Mouse (Mus musculus) lung, postnatal 0 days (tissue): Measurements from ENCODE around the gene Cd164. TPM values are rescaled to one million over a fixed set of nuclear protein-coding genes. Genes with fewer than 3 reads are reported as not detected.
A peak's percentile ranks its signal among the peaks of the same experiment; 100 is the strongest.

Experiments used
- ATAC-seq: fragments of 200-750 bp; cut with Nextera tagmentation; 2 replicates; pipeline ENCODE4 v1.8.0; 2017; ENCODE audit warnings: moderate library complexity
- DNase-seq: peaks from one replicate; pipeline ENCODE4 v3.0.0-alpha.2; 2016; ENCODE audit warnings: low spot score
- H3K27ac ChIP-seq: fragments of 300-500 bp; sonication (generic); 2 replicates; pipeline ENCODE4 v1.5.1; 2014; ENCODE audit warnings: antibody characterized with exemption, mild to moderate bottlenecking, low read length, mixed read lengths
- H3K27me3 ChIP-seq: fragments of 300-500 bp; sonication (generic); replicated peaks from 2 replicates; pipeline ENCODE4 v1.6.1; 2014; ENCODE audit warnings: low read length, mixed read lengths; ENCODE audit not compliant: insufficient read depth
- H3K36me3 ChIP-seq: fragments of 300-500 bp; sonication (generic); 2 replicates; pipeline ENCODE4 v1.6.1; 2014; ENCODE audit warnings: low read length, mixed read lengths; ENCODE audit not compliant: insufficient read depth
- H3K4me1 ChIP-seq: fragments of 300-500 bp; sonication (generic); 2 replicates; pipeline ENCODE4 v1.6.1; 2014; ENCODE audit warnings: antibody characterized with exemption, low read depth, low read length, mixed read lengths; ENCODE audit not compliant: insufficient read depth
- H3K4me2 ChIP-seq: fragments of 300-500 bp; sonication (generic); replicated peaks from 2 replicates; pipeline ENCODE4 v1.6.1; 2014; ENCODE audit warnings: low read depth, mild to moderate bottlenecking, low read length, moderate library complexity, mixed read lengths
- H3K4me3 ChIP-seq: fragments of 300-500 bp; sonication (generic); 2 replicates; pipeline ENCODE4 v1.5.1; 2014; ENCODE audit warnings: low read depth, low read length
- H3K9ac ChIP-seq: fragments of 300-500 bp; sonication (generic); replicated peaks from 2 replicates; pipeline ENCODE4 v1.6.1; 2014; ENCODE audit warnings: low read depth, mild to moderate bottlenecking
- H3K9me3 ChIP-seq: fragments of 300-500 bp; sonication (generic); 2 replicates; pipeline ENCODE4 v1.6.1; 2016; ENCODE audit warnings: low read length, mixed read lengths
- CTCF ChIP-seq: IDR thresholded peaks from 2 replicates; pipeline ENCODE4 v1.5.1; 2016; ENCODE audit warnings: antibody characterized with exemption, mild to moderate bottlenecking
- EP300 ChIP-seq: IDR thresholded peaks from 2 replicates; pipeline ENCODE4 v1.6.1; 2016; ENCODE audit warnings: antibody characterized with exemption, mild to moderate bottlenecking, control low read depth
- WGBS: fragments of 180-500 bp; shearing (Covaris S2); extraction: QIAGEN DNeasy Blood & Tissue Kit; methylation state at CpG from one replicate; pipeline ENCODE4 v1.1.7; 2014; 5-methylcytosine and 5-hydroxymethylcytosine counted together
- polyA plus RNA-seq: library from polyadenylated mRNA; unstranded; fragments of >200 nt; fragmentation: Nextera tagmentation; extraction: Ambion mirVana; gene quantifications from 2 replicates; pipeline ENCODE4 v1.2.1, GENCODE M21; 2015

The Cd164 gene
- polyA plus RNA-seq, 1 experiment from 2014 or later = 130 TPM

GRCm38 (mm10) chr10:41482446-41482845 is 36.8 kb upstream of the Cd164 start:
- no peaks in the 10 kb centered on the region for H3K27me3 ChIP-seq
- TF ChIP-seq EP300 (no peak), CTCF (no peak)
- H3K4me2 ChIP-seq = no peak overlapping the region
- DNase-seq (no peak), ATAC-seq (no peak)
- peaks cover 24% of the 10 kb centered on the region for H3K36me3 ChIP-seq
- WGBS = 91% methylated on average over 7 of the region's 7 CpGs
- no peaks in the 10 kb centered on the region for H3K9me3 ChIP-seq
- no peak overlapping the region for H3K9ac ChIP-seq
- no peak overlapping the region for H3K4me3 ChIP-seq
- no peak overlapping the region for H3K27ac ChIP-seq
- H3K4me1 ChIP-seq = peaks cover 2% of the 10 kb centered on the region; the same call in 1 of the 2 replicates

- ATAC-seq = no peak
- peaks cover 29% of the 10 kb centered on the region for H3K36me3 ChIP-seq
- 88% methylated on average over 16 of the region's 16 CpGs for WGBS
- no peaks in the 10 kb centered on the region for H3K27me3 ChIP-seq
- no peak overlapping the region for H3K4me2 ChIP-seq
- no peaks in the 10 kb centered on the region for H3K9me3 ChIP-seq
- H3K9ac ChIP-seq = no peak overlapping the region
- H3K4me1 ChIP-seq = peaks cover 5% of the 10 kb centered on the region; the same call in 1 of the 2 replicates
- no peak overlapping the region for H3K4me3 ChIP-seq
- no peak for DNase-seq
- TF ChIP-seq CTCF = no peak
- no peak for TF ChIP-seq EP300
- H3K27ac ChIP-seq = no peak overlapping the region
Observed at GRCm38 (mm10) chr10:41485778-41486177, 33.4 kb upstream of the Cd164 start.

GRCm38 (mm10) chr10:41486506-41487170 is 32.6 kb upstream of the Cd164 start:
- no peak for ATAC-seq
- no peaks in the 10 kb centered on the region for H3K27me3 ChIP-seq
- H3K36me3 ChIP-seq = peaks cover 29% of the 10 kb centered on the region

GRCm38 (mm10) chr10:41488877-41489276 is 30.3 kb upstream of the Cd164 start:
- H3K4me1 ChIP-seq = peaks cover 5% of the 10 kb centered on the region; the same call in 1 of the 2 replicates
- H3K27me3 ChIP-seq = no peaks in the 10 kb centered on the region
- H3K9ac ChIP-seq = no peak overlapping the region
- H3K27ac ChIP-seq = no peak overlapping the region
- no peaks in the 10 kb centered on the region for H3K9me3 ChIP-seq
- peaks cover 29% of the 10 kb centered on the region for H3K36me3 ChIP-seq
- peak overlapping the region; percentile 68 for H3K4me3 ChIP-seq
- peak; percentile 66 for DNase-seq
- ATAC-seq = no peak
- TF ChIP-seq EP300 = no peak
- no peak for TF ChIP-seq CTCF
- WGBS = 22% methylated on average over 7 of the region's 7 CpGs
- H3K4me2 ChIP-seq = peak overlapping the region; percentile 98

More at GRCm38 (mm10) chr10:41486506-41487170, 32.6 kb upstream of the Cd164 start:
- Histone ChIP-seq H3K4me1 (peaks cover 5% of the 10 kb centered on the region; the same call in 1 of the 2 replicates), H3K4me3 (no peak overlapping the region), H3K9me3 (no peaks in the 10 kb centered on the region), H3K4me2 (no peak overlapping the region), H3K9ac (no peak overlapping the region), H3K27ac (no peak overlapping the region)
- WGBS = 81% methylated on average over 14 of the region's 14 CpGs
- TF ChIP-seq CTCF (no peak), EP300 (no peak)
- DNase-seq = no peak

GRCm38 (mm10) chr10:41489294-41489693 is 29.9 kb upstream of the Cd164 start:
- H3K36me3 ChIP-seq = peaks cover 27% of the 10 kb centered on the region
- H3K4me1 ChIP-seq = peaks cover 5% of the 10 kb centered on the region; the same call in 1 of the 2 replicates
- no peaks in the 10 kb centered on the region for H3K9me3 ChIP-seq
- DNase-seq (peak; percentile 29), ATAC-seq (0 out of 2 replicates have a peak, but pooled peaks have one; percentile 1)
- TF ChIP-seq CTCF (peak; percentile 21; the same call in 1 of the 2 replicates), EP300 (no peak)
- H3K27ac ChIP-seq = peak overlapping the region; percentile 80; the same call in 1 of the 2 replicates
- peak overlapping the region; percentile 68 for H3K4me3 ChIP-seq
- WGBS = 20% methylated on average over 8 of the region's 8 CpGs
- peak overlapping the region; percentile 98 for H3K4me2 ChIP-seq
- peak overlapping the region; percentile 54 for H3K9ac ChIP-seq
- no peaks in the 10 kb centered on the region for H3K27me3 ChIP-seq

- peak within 1 kb of the TSS; percentile 98 for H3K4me2 ChIP-seq
- WGBS = under 1% methylated on average over 50 of the region's 50 CpGs
- H3K27ac ChIP-seq = peak within 1 kb of the TSS; percentile 80
- peak within 1 kb of the TSS; percentile 68 for H3K4me3 ChIP-seq
- DNase-seq (peak; percentile 97), ATAC-seq (peak; percentile 97)
- H3K27me3 ChIP-seq = no peaks in the 10 kb centered on the region
- H3K4me1 ChIP-seq = peaks cover 5% of the 10 kb centered on the region; the same call in 1 of the 2 replicates
- peaks cover 21% of the 10 kb centered on the region for H3K36me3 ChIP-seq
- TF ChIP-seq EP300 = no peak
- peak; percentile 33 for TF ChIP-seq CTCF
- peak within 1 kb of the TSS; percentile 58 for H3K9ac ChIP-seq
- no peaks in the 10 kb centered on the region for H3K9me3 ChIP-seq
Observed at GRCm38 (mm10) chr10:41489708-41490517, 29.3 kb upstream of the Cd164 start, which contains the start of the genes Smpd2 and Ppil6. TSS of gene Smpd2 (minus strand) at chr10:41490369. TSS of gene Ppil6 (plus strand) at chr10:41490439.
